ENCODE assay signal across 9 mouse cellular contexts in genomic region chr2:126006088-126006487, GRCm38 (mm10). TPM values are rescaled to one million over a fixed set of nuclear protein-coding genes. Genes with fewer than 3 reads are reported as not detected.
A peak's percentile ranks its signal among the peaks of the same experiment; 100 is the strongest.
DNase-seq lines count a peak whose midpoint lies in the region; ATAC-seq lines count a peak whose summit lies in the region.
"Had no signal": no experiment of that assay in that cellular context is flagged by ENCODE, and none has a peak within 500 bp of the region (broad histone marks: within the 10 kb centered on the region; RNA-seq: fewer than 3 reads in every experiment).

No protein-coding gene starts in this region.

- no peaks in the 10 kb centered on the region for H3K27me3 ChIP-seq in forebrain, embryonic 12.5 days
- no peaks in the 10 kb centered on the region for H3K27me3 ChIP-seq in hindbrain, embryonic 14.5 days (ENCODE audit: control insufficient read depth, insufficient read depth, low read length)
- H3K27me3 ChIP-seq: heart, embryonic 13.5 days had no signal

- H3K4me1 ChIP-seq in forebrain, embryonic 12.5 days: no peaks in the 10 kb centered on the region
- H3K4me1 ChIP-seq in hindbrain, embryonic 14.5 days (replicated peaks; ENCODE audit: control insufficient read depth, insufficient read depth, low read length): no peaks in the 10 kb centered on the region

- WGBS in forebrain, embryonic 12.5 days: 48% methylated on average over 3 of the region's 3 CpGs
- WGBS in hindbrain, embryonic 14.5 days: 47% methylated on average over 3 of the region's 3 CpGs

- H3K9ac ChIP-seq in forebrain, embryonic 12.5 days: no peak overlapping the region
- no peak overlapping the region for H3K9ac ChIP-seq in hindbrain, embryonic 14.5 days
- H3K9ac ChIP-seq: heart, embryonic 13.5 days had no signal

- peak; percentile 70; the same call in 1 of the 2 replicates for ATAC-seq in forebrain, embryonic 12.5 days (ENCODE audit: low FRiP score)
- ATAC-seq in hindbrain, embryonic 14.5 days (ENCODE audit: low FRiP score): peak; percentile 82
- no peak for ATAC-seq in inflammation-experienced regulatory T-cells, adult 6 months

- no peak overlapping the region for H3K4me2 ChIP-seq in forebrain, embryonic 12.5 days
- H3K4me2 ChIP-seq in hindbrain, embryonic 14.5 days (replicated peaks): no peak overlapping the region
- H3K4me2 ChIP-seq: heart, embryonic 13.5 days had no signal

- no peak overlapping the region for H3K4me3 ChIP-seq in forebrain, embryonic 12.5 days (replicated peaks)
- H3K4me3 ChIP-seq in hindbrain, embryonic 14.5 days (replicated peaks; ENCODE audit: low read length): no peak overlapping the region
- H3K4me3 ChIP-seq: heart, embryonic 13.5 days had no signal

- no peaks in the 10 kb centered on the region for H3K36me3 ChIP-seq in forebrain, embryonic 12.5 days (replicated peaks)
- no peaks in the 10 kb centered on the region for H3K36me3 ChIP-seq in hindbrain, embryonic 14.5 days (replicated peaks; ENCODE audit: control insufficient read depth, insufficient read depth)
- H3K36me3 ChIP-seq: heart, embryonic 13.5 days had no signal

- H3K9me3 ChIP-seq in forebrain, embryonic 12.5 days: no peaks in the 10 kb centered on the region
- no peaks in the 10 kb centered on the region for H3K9me3 ChIP-seq in hindbrain, embryonic 14.5 days (ENCODE audit: control insufficient read depth, low read length)
- H3K9me3 ChIP-seq: heart, embryonic 13.5 days had no signal

- DNase-seq in MEL-GATA-1-ER (ENCODE audit: extremely low read depth, low read depth): peak; percentile 26
- peak; percentile 75 for DNase-seq in brain, adult 2 months (ENCODE audit: low read depth, low spot score)
- peak; percentile 73 for DNase-seq in hindbrain, embryonic 14.5 days (ENCODE audit: low spot score)
- DNase-seq in layer of hippocampus, postnatal 25 days (ENCODE audit: extremely low spot score in 1 of 2, low spot score in 1 of 2): peak; percentile 35 to 70
- peak; percentile 26 to 59 for DNase-seq in lung, postnatal 4 days
- peak; percentile 59 for DNase-seq in right cerebral cortex, adult 18-20 months

- no peak overlapping the region for H3K27ac ChIP-seq in forebrain, embryonic 12.5 days
- H3K27ac ChIP-seq in hindbrain, embryonic 14.5 days: no peak overlapping the region
- H3K27ac ChIP-seq: heart, embryonic 13.5 days had no signal

RNA-seq across cellular contexts. Expression of gene Fgf7, which starts 28.4 kb away (rescaled TPM):
- 0.83 and 1.1 TPM in 2 replicates for polyA plus RNA-seq in forebrain, embryonic 12.5 days (2016; fragmentation: Nextera tagmentation; extraction: Ambion mirVana)
- polyA plus RNA-seq in hindbrain, embryonic 14.5 days (2014; fragmentation: Nextera tagmentation; extraction: Ambion mirVana): 0.35 and 0.84 TPM in 2 replicates
- total RNA-seq in layer of hippocampus, postnatal 25 days (2021): under 1 TPM; 0.52 to 0.62 TPM
- polyA plus RNA-seq in inflammation-experienced regulatory T-cells, adult 6 months (2017; shearing (Covaris generic)): not detected
